Mouse (Mus musculus) liver, embryonic 14.5 days (tissue): Measurements from ENCODE around the gene Serhl.
"Not testable (repeated sequence)": the region's sequence is repeated elsewhere in the genome, so short reads cannot be mapped to it uniquely, and the experiment has no call there.

Experiments
- CTCF ChIP-seq: IDR thresholded peaks from 2 replicates; pipeline ENCODE4 v1.5.1; 2016; ENCODE audit warnings: antibody characterized with exemption, low read depth, control low read depth
- EP300 ChIP-seq: IDR thresholded peaks from 2 replicates; pipeline ENCODE4 v1.6.1; 2016; ENCODE audit warnings: antibody characterized with exemption, low read depth

GRCm38 (mm10) chr15:83045565-83045964 is 43.7 kb upstream of the Serhl start:
- not testable (repeated sequence) for TF ChIP-seq EP300, CTCF
